14 mouse cellular contexts compared by ENCODE assay signal in the genomic region with DNA sequence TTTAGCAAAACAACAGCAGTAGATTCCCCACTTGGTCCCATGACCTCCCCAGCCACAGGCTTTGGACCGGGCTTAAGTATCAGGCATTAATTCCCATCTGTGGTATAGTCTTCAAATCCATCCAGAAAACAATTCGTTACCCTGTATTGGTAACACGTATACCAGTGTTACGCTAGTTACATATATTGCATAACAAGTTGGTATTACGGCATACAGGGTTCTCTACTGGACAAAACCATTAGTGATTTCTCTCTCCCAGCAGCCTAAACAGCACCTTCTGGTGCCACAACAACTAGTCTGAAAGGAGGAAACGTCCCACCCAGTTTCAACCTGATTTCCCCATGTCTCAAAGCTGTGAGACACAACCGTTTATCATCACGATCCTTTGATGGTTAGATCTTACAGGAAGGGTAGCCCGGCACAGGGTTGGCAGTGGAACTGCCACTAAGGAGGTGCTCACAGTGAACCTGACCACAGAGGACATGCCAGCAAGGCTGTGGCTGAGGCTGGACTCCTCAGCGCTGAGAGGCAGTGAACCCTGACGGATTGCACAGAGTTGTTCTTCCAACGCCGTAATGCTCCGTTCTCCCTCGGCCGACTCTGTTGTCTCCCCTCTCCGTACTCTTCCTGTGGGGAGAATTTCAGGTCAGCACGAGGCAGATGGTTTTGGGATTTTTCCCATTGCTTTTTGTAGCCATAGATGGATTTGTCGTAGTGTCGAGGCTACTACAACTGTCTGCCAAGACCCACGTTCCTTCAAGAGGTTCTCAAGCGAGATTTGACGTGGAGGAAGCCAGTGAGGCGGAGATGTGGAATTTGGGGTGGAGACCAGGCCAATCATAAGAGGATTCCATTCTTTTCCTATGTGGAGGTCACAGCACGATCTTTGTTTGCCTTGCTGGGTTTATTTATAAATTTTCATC. TPM values are rescaled to one million over a fixed set of nuclear protein-coding genes. Genes with fewer than 3 reads are reported as not detected.
DNase-seq lines count a peak whose midpoint lies in the region; ATAC-seq lines count a peak whose summit lies in the region.
"Had no signal": no experiment of that assay in that cellular context is flagged by ENCODE, and none has a peak within 500 bp of the region (broad histone marks: within the 10 kb centered on the region; RNA-seq: fewer than 3 reads in every experiment).

No protein-coding gene starts in this region.

- no peaks in the 10 kb centered on the region for H3K36me3 ChIP-seq in midbrain, embryonic 11.5 days (ENCODE audit: control insufficient read depth, insufficient read depth, low read length)
- no peaks in the 10 kb centered on the region for H3K36me3 ChIP-seq in midbrain, embryonic 13.5 days
- H3K36me3 ChIP-seq in lung, embryonic 15.5 days, result no peaks in the 10 kb centered on the region
- no peaks in the 10 kb centered on the region for H3K36me3 ChIP-seq in hindbrain, embryonic 14.5 days (replicated peaks; ENCODE audit: control insufficient read depth, insufficient read depth)
- H3K36me3 ChIP-seq: heart, embryonic 10.5 days; hindbrain, embryonic 13.5 days; liver, embryonic 13.5 days had no signal

- H3K4me1 ChIP-seq in midbrain, embryonic 11.5 days (ENCODE audit: control insufficient read depth, insufficient read depth, low read length), result no peaks in the 10 kb centered on the region
- H3K4me1 ChIP-seq in midbrain, embryonic 13.5 days (replicated peaks), result no peaks in the 10 kb centered on the region
- H3K4me1 ChIP-seq in lung, embryonic 15.5 days, result peaks cover 15% of the 10 kb centered on the region
- H3K4me1 ChIP-seq in hindbrain, embryonic 14.5 days (replicated peaks; ENCODE audit: control insufficient read depth, insufficient read depth, low read length), result no peaks in the 10 kb centered on the region
- H3K4me1 ChIP-seq: hindbrain, embryonic 13.5 days; liver, embryonic 13.5 days had no signal

- H3K9ac ChIP-seq in midbrain, embryonic 11.5 days (ENCODE audit: low read length), result no peak overlapping the region
- no peak overlapping the region for H3K9ac ChIP-seq in midbrain, embryonic 13.5 days (replicated peaks)
- no peak overlapping the region for H3K9ac ChIP-seq in lung, embryonic 15.5 days
- no peak overlapping the region for H3K9ac ChIP-seq in hindbrain, embryonic 14.5 days
- H3K9ac ChIP-seq: forebrain, postnatal 0 days; hindbrain, embryonic 13.5 days; liver, embryonic 13.5 days had no signal

- peak; percentile 47 for DNase-seq in midbrain, embryonic 11.5 days (ENCODE audit: low spot score, missing footprints)
- DNase-seq in kidney, adult 18-20 months, result peak; percentile 64
- peak; percentile 37 for DNase-seq in thymus, postnatal 14 days
- no peak for DNase-seq in ovary, adult 18-20 months (ENCODE audit: low spot score)
- no peak for DNase-seq in hindbrain, embryonic 14.5 days (ENCODE audit: low spot score)
- DNase-seq in testis, postnatal 10 days (ENCODE audit: low spot score), result no peak
- DNase-seq: forebrain, postnatal 0 days; layer of hippocampus, postnatal 36 days; liver, embryonic 13.5 days; right cerebral cortex, postnatal 14 days had no signal

- no peak overlapping the region for H3K27ac ChIP-seq in midbrain, embryonic 11.5 days (ENCODE audit: low read depth, low read length)
- H3K27ac ChIP-seq in midbrain, embryonic 13.5 days, result no peak overlapping the region
- peak overlapping the region; percentile 53 for H3K27ac ChIP-seq in lung, embryonic 15.5 days
- no peak overlapping the region for H3K27ac ChIP-seq in hindbrain, embryonic 14.5 days
- H3K27ac ChIP-seq: heart, embryonic 10.5 days; hindbrain, embryonic 13.5 days; liver, embryonic 13.5 days had no signal

- no peaks in the 10 kb centered on the region for H3K27me3 ChIP-seq in midbrain, embryonic 11.5 days (ENCODE audit: control insufficient read depth, insufficient read depth, low read length)
- 0 out of 2 replicates have a peak, but pooled peaks cover 2% of the 10 kb centered on the region for H3K27me3 ChIP-seq in midbrain, embryonic 13.5 days
- H3K27me3 ChIP-seq in lung, embryonic 15.5 days, result no peaks in the 10 kb centered on the region
- H3K27me3 ChIP-seq in hindbrain, embryonic 14.5 days (ENCODE audit: control insufficient read depth, insufficient read depth, low read length), result no peaks in the 10 kb centered on the region
- H3K27me3 ChIP-seq: liver, embryonic 13.5 days had no signal

- H3K4me2 ChIP-seq in midbrain, embryonic 11.5 days, result no peak overlapping the region
- H3K4me2 ChIP-seq in midbrain, embryonic 13.5 days (replicated peaks), result no peak overlapping the region
- peak overlapping the region; percentile 40 for H3K4me2 ChIP-seq in lung, embryonic 15.5 days
- no peak overlapping the region for H3K4me2 ChIP-seq in hindbrain, embryonic 14.5 days (replicated peaks)
- H3K4me2 ChIP-seq: hindbrain, embryonic 13.5 days; liver, embryonic 13.5 days had no signal

- H3K9me3 ChIP-seq in midbrain, embryonic 11.5 days (ENCODE audit: control insufficient read depth, low read length), result no peaks in the 10 kb centered on the region
- no peaks in the 10 kb centered on the region for H3K9me3 ChIP-seq in midbrain, embryonic 13.5 days
- H3K9me3 ChIP-seq in lung, embryonic 15.5 days, result no peaks in the 10 kb centered on the region
- no peaks in the 10 kb centered on the region for H3K9me3 ChIP-seq in hindbrain, embryonic 14.5 days (ENCODE audit: control insufficient read depth, low read length)
- H3K9me3 ChIP-seq: heart, embryonic 10.5 days; hindbrain, embryonic 13.5 days; liver, embryonic 13.5 days had no signal

- 83% methylated on average over 25 of the region's 25 CpGs for WGBS in midbrain, embryonic 11.5 days
- WGBS in midbrain, embryonic 13.5 days, result 79% methylated on average over 25 of the region's 25 CpGs
- WGBS in lung, embryonic 15.5 days, result 52% methylated on average over 25 of the region's 25 CpGs
- 83% methylated on average over 25 of the region's 25 CpGs for WGBS in hindbrain, embryonic 14.5 days

- no peak for ATAC-seq in midbrain, embryonic 11.5 days (ENCODE audit: low FRiP score)
- no peak for ATAC-seq in midbrain, embryonic 13.5 days
- peak; percentile 66; the same call in 1 of the 2 replicates for ATAC-seq in lung, embryonic 15.5 days (ENCODE audit: borderline replicate concordance, extremely low read depth, low FRiP score, low TSS enrichment)
- ATAC-seq in hindbrain, embryonic 14.5 days (ENCODE audit: low FRiP score), result no peak
- ATAC-seq: forebrain, postnatal 0 days had no signal

- no peak overlapping the region for H3K4me3 ChIP-seq in midbrain, embryonic 11.5 days (ENCODE audit: low read depth, low read length)
- no peak overlapping the region for H3K4me3 ChIP-seq in midbrain, embryonic 13.5 days (replicated peaks)
- no peak overlapping the region for H3K4me3 ChIP-seq in lung, embryonic 15.5 days
- no peak overlapping the region for H3K4me3 ChIP-seq in hindbrain, embryonic 14.5 days (replicated peaks; ENCODE audit: low read length)
- H3K4me3 ChIP-seq: heart, embryonic 10.5 days; hindbrain, embryonic 13.5 days; liver, embryonic 13.5 days had no signal

RNA-seq across cellular contexts. Expression of a gene that starts 10.5 kb away (rescaled TPM):
- 24.2 and 24.3 TPM in 2 replicates for polyA plus RNA-seq in midbrain, embryonic 11.5 days (2014; fragmentation: Nextera tagmentation; extraction: Ambion mirVana)
- 25.9 and 30.6 TPM in 2 replicates for polyA plus RNA-seq in midbrain, embryonic 13.5 days (2015; fragmentation: Nextera tagmentation; extraction: Ambion mirVana)
- 19.3 and 20.1 TPM in 2 replicates for polyA plus RNA-seq in lung, embryonic 15.5 days (2015; fragmentation: Nextera tagmentation; extraction: Ambion mirVana)
- polyA plus RNA-seq in hindbrain, embryonic 14.5 days (2014; fragmentation: Nextera tagmentation; extraction: Ambion mirVana), result 27.4 and 28.5 TPM in 2 replicates

RNA-seq across cellular contexts. Expression of a gene that starts 25.7 kb away (rescaled TPM):
- polyA plus RNA-seq in midbrain, embryonic 11.5 days (2014; fragmentation: Nextera tagmentation; extraction: Ambion mirVana), result 102 TPM in 2 replicates
- 98.2 and 99.9 TPM in 2 replicates for polyA plus RNA-seq in midbrain, embryonic 13.5 days (2015; fragmentation: Nextera tagmentation; extraction: Ambion mirVana)
- 128 and 133 TPM in 2 replicates for polyA plus RNA-seq in lung, embryonic 15.5 days (2015; fragmentation: Nextera tagmentation; extraction: Ambion mirVana)
- 99.5 and 103 TPM in 2 replicates for polyA plus RNA-seq in hindbrain, embryonic 14.5 days (2014; fragmentation: Nextera tagmentation; extraction: Ambion mirVana)

Comparison
In these comparisons a context has a peak if more than half of its experiments do, and no peak if none do; other contexts are left out.
1. DNase-seq: peak in midbrain, embryonic 11.5 days (single experiment), kidney, adult 18-20 months (single experiment) and thymus, postnatal 14 days (single experiment); none in ovary, adult 18-20 months (single experiment), hindbrain, embryonic 14.5 days (single experiment) and testis, postnatal 10 days (single experiment).